Mouse (Mus musculus) myocyte (in vitro differentiated cells): ENCODE measurements around the gene Mcrip1.

ENCODE experiments used
- CEBPB ChIP-seq: IDR thresholded peaks from 2 replicates; pipeline ENCODE4 v1.6.1; 2011; ENCODE audit warnings: mild to moderate bottlenecking, moderate library complexity; ENCODE audit not compliant: poor library complexity, insufficient read depth, severe bottlenecking
- E2F4 ChIP-seq: IDR thresholded peaks from one replicate; pipeline ENCODE4 v1.6.1; 2011; ENCODE audit warnings: mild to moderate bottlenecking, control low read depth, moderate library complexity; ENCODE audit not compliant: insufficient read depth
- MAX ChIP-seq: IDR thresholded peaks from one replicate; pipeline ENCODE4 v1.6.1; 2011; ENCODE audit warnings: low read depth, mild to moderate bottlenecking, control low read depth
- POLR2A ChIP-seq: IDR thresholded peaks from one replicate; pipeline ENCODE4 v1.6.1; 2011; ENCODE audit warnings: low read depth, mild to moderate bottlenecking, control low read depth, moderate library complexity; ENCODE audit not compliant: insufficient read length
- POLR2AphosphoS2 ChIP-seq: IDR thresholded peaks from one replicate; pipeline ENCODE4 v1.6.1; 2011; ENCODE audit warnings: low read depth, control low read depth; ENCODE audit not compliant: insufficient read length
- SRF ChIP-seq: IDR thresholded peaks from one replicate; pipeline ENCODE4 v1.6.1; 2011; ENCODE audit warnings: low read depth; ENCODE audit not compliant: control insufficient read depth, insufficient read length
- TCF12 ChIP-seq: IDR thresholded peaks from one replicate; pipeline ENCODE4 v1.6.1; 2011; ENCODE audit warnings: mild to moderate bottlenecking, control low read depth; ENCODE audit not compliant: poor library complexity, insufficient read depth, severe bottlenecking

DNA sequence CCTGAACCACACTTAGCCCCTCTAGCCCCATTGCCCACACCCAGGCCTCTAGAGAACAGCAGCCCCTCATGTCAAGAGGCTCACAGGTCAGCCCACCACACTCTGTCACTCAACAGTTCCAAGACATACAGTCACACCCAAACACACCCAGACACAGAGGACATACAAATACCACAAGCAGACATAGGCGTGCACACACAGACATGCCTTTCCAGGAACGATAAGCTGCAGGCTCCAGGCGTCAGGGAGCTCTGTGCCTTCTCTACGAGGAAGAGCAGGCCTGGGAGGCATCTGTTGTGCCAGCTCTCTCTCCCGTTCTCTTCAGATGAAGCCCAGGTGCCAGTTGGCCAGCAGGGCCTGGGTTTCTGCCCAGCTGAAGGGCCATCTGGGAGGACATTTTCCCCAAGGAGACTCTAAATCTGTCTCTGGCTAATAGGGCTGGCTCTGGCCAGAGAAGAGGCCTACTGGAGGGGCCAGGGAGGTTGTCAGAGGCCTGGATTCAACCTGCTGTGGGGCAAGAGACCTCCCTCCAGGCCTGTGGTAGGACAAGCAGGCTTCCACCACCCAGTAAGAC, 28.5 kb downstream of the Mcrip1 start:
- TF ChIP-seq POLR2A, result no peak
- TF ChIP-seq MAX, result no peak
- TF ChIP-seq POLR2AphosphoS2, result no peak
- TF ChIP-seq TCF12, result no peak
- no peak for TF ChIP-seq E2F4
- TF ChIP-seq SRF, result no peak
- TF ChIP-seq CEBPB, result no peak
